Mouse (Mus musculus): ENCODE results near the gene Mthfd2l. TPM values are rescaled to one million over a fixed set of nuclear protein-coding genes. Genes with fewer than 3 reads are reported as not detected.

Mthfd2l gene
- total RNA-seq, 2 experiments from 2014 or later = 13.7 to 15.8 TPM

DNA sequence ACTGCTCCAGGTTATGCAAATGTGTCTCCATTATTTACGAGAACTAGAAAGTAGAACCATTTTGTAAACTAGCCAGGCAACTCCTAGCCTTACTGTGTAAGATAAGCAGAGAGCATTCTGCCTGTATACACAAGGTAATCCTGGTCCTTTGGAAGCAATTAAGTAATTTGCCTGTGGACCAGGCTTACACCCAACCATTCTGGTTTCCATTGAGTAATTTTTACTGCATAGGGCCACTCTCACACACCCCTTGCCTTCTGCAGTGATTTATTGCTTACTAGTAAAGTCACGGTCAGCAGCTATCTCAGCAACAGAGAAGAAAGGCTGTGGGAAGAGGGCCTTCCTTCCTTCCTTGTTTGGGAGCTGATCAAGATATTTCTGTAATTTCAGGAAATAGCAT, 5.8 kb downstream of the Mthfd2l start:
- no peak for DNase-seq (ENCODE audit: extremely low spot score in 1 of 2, low spot score in 1 of 2)

DNA sequence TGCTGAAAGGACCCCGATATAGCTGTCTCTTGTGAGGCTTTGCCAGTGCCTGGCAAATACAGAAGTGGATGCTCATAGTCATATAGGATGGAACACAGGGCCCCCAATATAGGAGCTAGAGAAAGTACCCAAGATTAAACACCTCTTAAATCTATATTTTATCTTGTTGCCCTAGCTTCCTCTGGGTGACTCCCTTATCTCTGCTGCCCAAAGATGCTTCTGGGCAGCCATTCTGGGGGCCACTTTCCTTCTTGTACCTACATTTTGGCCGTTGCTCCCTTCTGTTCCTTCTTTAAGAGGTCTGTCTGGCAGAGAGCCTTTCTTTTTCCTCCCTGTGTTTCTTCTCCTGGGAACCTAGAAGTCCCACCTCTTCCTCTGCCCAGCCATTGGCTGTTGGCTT, 14.5 kb downstream of the Mthfd2l start:
- DNase-seq (ENCODE audit: extremely low spot score in 1 of 2, low spot score in 1 of 2) = no peak

DNA sequence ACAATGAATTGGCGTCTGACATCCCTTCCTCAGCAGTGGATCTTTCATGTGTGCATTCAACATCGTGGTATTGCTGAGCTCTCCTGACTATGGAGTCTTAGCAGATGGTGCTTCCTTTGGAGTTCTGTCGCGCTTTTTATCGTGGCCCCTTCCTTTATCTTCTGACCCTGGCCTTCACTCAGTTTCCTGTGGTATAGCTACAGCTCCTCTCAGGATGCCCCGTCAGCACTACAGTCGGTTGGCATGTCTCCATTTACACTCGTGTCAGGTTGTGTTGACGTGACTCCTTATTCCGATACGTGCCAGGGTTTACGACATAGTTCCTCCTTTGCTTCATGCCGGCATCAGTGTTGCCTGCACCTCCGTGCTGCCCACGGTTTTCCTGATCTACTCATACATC, 18.6 kb downstream of the Mthfd2l start:
- DNase-seq (ENCODE audit: extremely low spot score in 1 of 2, low spot score in 1 of 2) = no peak

DNA sequence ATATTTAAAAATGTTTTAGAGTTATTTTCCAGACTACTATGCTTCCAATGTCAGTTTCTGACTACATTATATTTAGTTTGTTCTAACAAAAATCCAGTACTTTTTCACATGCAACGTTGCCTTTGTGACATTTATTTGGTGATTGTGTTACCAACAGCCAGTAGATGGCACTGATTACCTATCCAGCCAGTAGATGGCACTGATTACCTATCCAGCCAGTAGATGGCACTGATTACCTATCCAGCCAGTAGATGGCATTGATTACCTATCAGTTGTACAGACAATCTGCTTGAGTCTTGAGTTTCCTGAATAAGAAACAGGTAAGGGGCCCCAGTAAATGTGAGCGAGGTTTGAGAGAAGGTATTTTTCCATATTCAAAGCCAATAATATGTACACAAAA, 20.6 kb downstream of the Mthfd2l start:
- peak in 1 of 2 experiments; percentile 14 for DNase-seq (ENCODE audit: extremely low spot score in 1 of 2, low spot score in 1 of 2)

DNA sequence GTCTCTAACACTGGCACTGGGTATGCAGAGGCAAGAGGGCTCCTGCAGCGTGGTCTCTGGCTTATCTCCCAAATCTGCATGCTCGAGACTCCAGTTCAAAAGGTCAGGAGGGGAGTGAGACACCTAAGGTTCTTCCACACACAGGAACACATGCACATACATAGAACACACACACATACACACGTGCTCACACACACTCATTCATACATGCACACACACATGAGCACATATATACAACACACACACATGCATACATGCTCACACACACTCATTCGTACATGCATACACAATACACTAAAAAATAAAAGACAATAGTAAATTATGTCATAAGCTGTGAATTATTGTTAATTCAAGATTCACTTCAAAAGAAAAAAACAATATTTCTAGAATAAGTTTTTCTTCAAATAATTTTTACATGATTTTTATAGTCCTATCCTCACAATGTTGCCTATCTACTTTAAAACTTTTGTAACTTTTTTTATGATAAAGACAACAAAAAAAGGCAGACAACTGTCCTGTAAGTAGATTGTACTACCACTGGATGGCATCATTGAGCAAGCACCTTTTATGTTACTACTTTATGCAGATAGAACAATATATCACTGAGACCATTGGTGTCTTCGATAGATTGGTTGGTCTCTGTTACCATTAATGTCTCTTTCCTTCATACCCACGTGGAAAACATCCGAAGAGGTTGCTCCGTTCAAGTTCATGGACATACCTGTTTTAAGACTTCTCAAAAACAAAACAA, 22.0 kb downstream of the Mthfd2l start:
- DNase-seq (ENCODE audit: extremely low spot score in 1 of 2, low spot score in 1 of 2) = no peak

DNA sequence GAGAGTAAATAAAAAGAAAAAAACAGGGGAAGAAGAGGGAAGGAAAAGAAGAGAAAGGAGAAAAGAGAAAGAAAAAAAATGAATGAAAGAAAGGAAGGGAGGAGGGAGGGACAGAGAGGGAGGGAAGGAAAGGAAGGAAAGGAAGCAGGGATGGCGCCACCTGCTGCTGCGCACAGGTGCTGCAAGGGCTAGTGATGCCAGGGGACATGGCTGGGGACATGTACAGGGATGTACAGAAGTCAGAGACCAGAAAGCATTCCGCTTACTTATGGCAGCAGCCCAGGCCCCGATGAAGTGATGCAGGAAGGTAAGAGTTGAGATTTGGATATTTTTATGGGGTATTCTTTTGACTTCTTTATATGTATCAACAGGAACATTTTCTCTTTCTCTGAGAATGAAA, 33.4 kb downstream of the Mthfd2l start:
- DNase-seq (ENCODE audit: extremely low spot score in 1 of 2, low spot score in 1 of 2) = no peak

DNA sequence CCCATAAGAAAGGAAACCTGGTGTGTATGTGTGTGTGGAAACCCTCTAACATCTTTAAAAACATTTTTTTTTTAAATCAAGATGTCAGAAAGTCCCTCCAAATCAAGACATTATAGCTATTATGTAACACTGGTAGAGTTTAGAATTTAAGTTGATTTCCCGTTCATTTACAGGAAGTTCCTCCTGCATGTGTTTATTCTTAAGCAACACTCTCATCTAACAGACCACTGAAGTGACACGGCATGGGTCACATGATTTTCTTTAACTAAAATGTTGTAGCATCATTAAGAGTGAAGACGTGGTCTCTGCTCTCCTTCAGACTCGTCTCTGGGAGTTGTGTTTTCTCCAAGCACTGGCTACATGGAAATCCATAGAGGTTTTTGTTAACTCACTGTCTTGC, 33.8 kb downstream of the Mthfd2l start:
- no peak for DNase-seq (ENCODE audit: extremely low spot score in 1 of 2, low spot score in 1 of 2)

DNA sequence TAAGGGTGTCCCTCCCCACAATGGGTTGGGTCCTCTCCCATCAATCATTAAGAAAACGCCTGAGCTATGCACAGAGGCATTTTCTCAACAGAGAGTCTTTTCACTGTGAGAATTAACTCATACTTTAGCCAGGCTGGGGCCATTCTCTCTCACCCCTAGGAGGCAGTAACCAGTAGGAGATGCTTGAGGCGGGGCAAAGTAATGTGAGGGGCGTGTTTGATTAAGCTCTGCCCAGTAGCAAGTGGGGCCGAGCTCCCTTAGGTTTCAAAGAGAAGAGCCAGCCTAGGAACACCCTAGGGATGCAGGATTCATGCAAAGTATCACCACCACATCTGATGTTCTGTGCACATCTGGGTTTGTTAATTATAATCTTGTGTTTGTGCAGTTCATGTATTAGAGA, 34.5 kb downstream of the Mthfd2l start:
- no peak for DNase-seq (ENCODE audit: extremely low spot score in 1 of 2, low spot score in 1 of 2)

DNA sequence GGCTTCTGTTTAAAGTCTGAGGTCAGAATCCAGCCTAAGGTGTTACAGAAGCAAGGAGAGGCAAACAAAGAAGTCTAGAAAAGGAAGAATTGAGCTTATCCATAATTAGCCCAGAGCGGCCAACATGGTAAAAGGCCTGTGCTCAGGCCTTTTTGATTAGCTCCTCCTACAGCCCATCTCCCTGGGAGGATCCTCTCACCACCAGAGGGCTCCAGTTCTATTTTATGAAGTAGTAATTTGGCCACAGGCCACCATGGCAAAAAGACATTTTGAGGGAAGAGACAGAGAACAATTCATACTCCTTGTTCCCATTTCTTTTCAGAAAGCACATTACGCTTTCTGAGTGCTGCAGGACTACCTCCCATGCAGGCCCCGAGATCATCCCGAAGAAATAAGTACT, 46.3 kb downstream of the Mthfd2l start:
- peak in 1 of 2 experiments; percentile 72 for DNase-seq (ENCODE audit: extremely low spot score in 1 of 2, low spot score in 1 of 2)

DNA sequence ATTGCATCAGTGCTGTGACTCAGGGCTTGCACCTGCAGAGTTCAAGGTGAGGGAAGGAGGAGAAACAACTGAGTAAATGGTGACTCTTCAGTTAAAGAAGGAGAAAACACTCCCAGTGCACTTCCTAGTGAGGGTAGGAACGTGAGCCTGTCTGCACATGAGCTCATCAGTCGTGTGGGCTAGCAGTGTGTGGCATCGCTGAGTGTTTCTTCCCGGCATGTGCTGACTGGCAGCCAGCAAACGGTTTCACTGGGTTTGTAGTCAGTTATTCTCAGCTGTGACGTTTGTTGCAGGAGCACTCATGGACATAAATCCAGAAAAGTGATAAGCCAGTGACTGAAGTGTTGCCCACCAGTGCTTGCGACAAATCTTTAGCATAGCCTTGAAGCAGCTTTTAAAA, 49.4 kb downstream of the Mthfd2l start:
- no peak for DNase-seq (ENCODE audit: extremely low spot score in 1 of 2, low spot score in 1 of 2)

DNA sequence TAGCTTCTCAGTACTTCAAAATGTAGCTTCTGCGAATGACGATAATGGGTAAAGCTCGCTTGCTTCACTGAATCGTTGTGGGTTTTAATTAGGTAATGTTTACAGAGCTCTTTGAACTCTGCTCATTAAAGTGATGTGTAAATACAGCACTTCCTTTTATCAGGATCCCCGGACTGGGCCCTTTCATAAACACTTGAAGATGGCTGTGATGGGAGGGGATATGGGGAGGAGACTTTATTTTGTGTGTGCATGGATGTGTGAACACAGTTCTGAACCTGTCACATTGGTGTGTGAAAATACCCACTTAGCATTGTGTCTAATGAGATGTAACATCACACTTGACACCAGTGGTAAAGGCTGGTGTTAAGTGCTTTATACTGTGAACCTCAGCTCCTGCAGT, 56.7 kb downstream of the Mthfd2l start:
- no peak for DNase-seq (ENCODE audit: extremely low spot score in 1 of 2, low spot score in 1 of 2)

DNA sequence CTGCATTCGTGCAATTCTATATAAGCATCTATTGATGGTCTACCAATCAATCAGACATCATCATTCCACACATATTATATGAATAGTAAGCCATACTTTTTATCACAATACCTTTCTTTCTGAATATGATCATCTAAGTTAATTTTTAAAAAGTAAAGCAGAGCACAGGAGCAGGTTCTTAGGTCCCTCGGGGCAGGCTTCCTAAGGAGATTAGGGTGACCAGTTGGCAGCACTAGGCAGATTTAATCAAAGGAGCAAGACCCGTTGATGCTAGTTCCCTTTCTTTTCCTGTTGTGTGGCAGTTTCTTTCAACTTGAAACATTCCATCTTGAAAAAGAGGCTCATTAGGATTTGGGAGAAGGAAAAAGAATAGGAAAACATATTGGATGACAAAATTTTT, 57.2 kb downstream of the Mthfd2l start:
- no peak for DNase-seq (ENCODE audit: extremely low spot score in 1 of 2, low spot score in 1 of 2)

DNA sequence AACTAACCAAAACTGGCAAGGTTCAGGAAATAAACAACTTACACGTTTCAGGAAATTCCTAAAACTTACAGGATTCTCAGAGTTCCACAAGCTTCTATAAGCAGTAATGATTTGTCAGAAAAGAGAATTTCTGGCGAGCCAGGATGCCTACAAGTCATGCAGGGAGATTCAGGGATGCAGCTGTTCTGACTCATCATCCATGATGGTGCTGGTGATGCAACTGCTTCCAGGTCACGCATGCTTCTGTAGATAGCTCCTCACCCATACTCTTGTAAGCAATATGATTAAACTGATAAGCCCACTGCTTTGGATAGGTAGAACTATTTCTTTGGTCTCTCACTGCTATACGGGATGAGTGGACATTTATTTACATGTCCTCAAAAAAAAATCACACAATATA, 57.7 kb downstream of the Mthfd2l start:
- DNase-seq (ENCODE audit: extremely low spot score in 1 of 2, low spot score in 1 of 2) = no peak

DNA sequence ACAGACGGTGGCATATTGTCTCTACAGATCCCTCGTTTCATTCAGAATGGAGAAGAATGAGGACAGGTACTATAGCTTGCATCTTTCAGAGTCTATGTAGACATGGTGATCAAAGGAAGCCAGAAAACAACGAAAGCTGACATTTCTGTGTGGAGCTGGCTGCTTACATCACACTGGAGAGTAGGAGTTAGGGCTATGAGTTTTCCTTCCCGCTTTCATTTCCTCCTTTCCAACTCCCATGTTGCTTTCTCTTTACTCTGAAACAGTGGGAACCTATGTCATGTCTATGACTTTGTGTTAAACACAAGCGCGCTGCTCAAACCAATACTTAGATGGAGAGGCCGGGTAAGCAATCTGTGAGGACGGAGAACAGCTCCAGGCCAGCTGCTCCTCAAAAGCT, 69.0 kb downstream of the Mthfd2l start:
- no peak for DNase-seq (ENCODE audit: extremely low spot score in 1 of 2, low spot score in 1 of 2)

DNA sequence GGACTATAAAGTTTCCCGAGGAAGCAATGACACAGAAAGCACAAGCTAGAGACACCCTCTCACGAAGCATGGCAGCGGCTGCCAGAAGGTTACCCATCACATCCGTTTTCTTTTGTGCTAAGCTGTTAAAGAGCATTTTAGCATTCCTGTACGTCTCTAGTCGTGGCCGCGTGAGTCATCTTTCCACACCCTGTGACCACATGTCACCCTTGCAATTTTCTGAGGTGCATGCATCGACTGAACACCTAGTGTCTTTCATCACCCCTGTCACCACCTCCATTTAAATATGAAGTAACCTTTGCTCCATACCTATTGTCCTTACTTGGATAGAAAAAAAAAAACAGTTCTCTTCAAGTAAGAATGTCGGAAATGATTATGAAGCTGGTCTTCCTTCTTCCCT, 84.3 kb downstream of the Mthfd2l start:
- DNase-seq (ENCODE audit: extremely low spot score in 1 of 2, low spot score in 1 of 2) = no peak

DNA sequence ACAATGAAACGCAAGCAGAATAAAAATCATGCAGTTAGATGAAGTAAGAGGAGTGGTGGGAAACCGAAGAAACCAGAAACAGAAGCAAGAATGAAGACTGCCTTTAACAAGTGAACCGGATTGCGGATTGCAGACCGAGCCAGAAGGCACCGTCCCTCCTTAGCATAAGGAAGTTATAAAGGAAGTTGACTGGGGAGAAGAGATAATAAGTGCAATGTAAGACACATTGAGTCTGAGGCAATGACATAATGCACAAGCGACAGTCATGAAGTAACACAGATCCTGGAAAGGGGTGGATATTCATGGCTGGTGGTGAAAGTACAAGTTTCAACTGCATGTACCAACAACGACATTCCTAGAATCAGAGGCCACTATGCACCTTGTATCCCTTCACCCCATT, 92.2 kb downstream of the Mthfd2l start:
- no peak for DNase-seq (ENCODE audit: extremely low spot score in 1 of 2, low spot score in 1 of 2)

DNA sequence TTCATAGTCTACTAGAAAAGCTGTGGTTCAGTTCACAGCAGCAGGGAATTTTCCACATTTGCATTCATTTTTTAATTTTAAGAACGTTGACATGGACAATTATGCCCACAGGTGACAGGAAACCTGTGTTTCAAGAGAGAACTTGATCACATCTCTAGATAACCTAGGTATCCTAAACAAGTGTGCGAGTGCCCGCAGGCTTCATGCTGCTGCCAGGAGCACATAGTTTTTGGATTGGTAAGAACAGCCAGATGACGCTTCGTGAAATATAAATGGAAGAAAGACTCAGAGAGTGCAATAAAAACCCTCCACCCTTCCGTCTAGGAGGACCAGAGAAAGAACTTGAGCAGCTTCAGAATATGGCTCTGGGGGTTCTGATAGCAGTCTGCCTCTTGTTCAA, 96.2 kb downstream of the Mthfd2l start, which contains the start of gene Epgn:
Gene Epgn, plus strand, starts transcription at position 301 of the 400 bp plus-strand sequence.
- no peak for DNase-seq (ENCODE audit: extremely low spot score in 1 of 2, low spot score in 1 of 2)

DNA sequence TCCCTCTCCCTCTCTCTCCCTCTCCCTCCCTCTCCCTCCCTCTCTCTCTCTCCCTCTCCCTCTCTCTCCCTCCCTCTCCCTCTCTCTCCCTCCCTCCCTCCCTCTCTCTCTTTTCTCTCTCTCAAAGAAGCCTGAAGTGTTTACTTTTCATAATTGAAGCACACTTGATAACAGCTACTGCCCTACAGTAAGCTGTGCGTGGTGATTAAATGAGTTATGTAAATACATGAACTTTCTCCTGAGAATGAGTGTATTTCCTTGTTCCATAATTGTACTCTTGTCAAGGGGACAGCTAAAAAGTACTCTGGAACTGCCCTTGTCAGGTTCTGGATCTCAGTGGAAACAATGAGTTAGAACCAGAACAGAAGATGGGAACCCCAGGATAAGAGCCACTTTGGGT, 96.9 kb downstream of the Mthfd2l start:
- DNase-seq (ENCODE audit: extremely low spot score in 1 of 2, low spot score in 1 of 2) = no peak

DNA sequence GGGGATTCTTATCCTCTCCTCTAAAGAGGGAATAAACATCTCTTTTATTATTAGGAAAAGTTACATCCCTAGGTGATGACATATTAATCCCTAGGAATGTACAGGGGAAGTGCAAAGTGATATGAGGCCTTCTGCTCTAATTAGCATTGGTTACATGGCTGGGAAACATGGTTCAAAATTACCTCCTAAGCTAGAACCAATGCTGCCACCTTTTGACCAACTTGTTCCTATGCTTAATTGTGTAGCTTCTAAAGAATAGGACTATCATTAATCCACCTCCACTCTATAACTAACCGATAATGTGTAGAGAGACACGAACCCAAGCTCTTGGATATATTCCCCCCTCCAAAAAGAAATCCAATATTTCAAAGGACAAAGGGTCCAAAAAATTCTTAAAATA, 99.7 kb downstream of the Mthfd2l start:
- DNase-seq (ENCODE audit: extremely low spot score in 1 of 2, low spot score in 1 of 2) = no peak

DNA sequence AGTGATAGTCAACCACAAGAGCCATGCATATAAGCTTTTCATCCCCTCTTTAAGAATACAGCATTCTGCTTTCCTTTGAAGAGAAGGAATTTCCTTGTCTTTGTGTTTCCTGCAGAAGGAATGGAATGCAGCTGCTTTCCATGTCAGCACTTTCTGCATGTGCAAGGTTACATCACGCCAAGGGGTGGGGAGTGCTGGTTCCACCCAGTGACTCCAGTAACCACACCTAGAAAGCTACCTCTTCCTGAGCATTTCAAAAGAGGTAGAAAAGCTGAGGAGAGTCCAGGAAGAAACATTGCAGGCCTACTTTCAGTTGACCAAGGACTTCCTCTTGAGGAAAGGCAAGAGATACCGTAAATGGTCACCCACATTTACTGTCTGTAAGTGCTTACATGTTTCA, 104.4 kb downstream of the Mthfd2l start:
- DNase-seq (ENCODE audit: extremely low spot score in 1 of 2, low spot score in 1 of 2) = no peak

DNA sequence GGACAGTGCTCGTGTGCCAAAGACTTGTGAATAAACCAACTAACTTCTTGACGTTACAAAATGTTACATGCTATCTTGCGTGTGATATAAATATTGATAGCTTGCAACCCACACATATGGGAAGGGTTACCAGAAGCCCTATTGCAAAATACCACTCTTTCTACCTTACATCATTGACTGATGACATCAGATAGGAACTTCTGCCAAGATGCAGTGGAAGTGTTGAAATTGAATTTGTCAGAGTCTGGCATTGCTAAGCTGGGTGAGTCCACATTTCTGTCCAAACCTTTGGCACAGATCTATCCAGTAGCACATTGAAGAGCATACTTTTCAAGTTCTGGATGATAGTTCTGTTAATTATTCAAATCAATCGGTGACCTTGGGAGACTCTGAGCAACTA, 105.7 kb downstream of the Mthfd2l start:
- DNase-seq (ENCODE audit: extremely low spot score in 1 of 2, low spot score in 1 of 2) = no peak

DNA sequence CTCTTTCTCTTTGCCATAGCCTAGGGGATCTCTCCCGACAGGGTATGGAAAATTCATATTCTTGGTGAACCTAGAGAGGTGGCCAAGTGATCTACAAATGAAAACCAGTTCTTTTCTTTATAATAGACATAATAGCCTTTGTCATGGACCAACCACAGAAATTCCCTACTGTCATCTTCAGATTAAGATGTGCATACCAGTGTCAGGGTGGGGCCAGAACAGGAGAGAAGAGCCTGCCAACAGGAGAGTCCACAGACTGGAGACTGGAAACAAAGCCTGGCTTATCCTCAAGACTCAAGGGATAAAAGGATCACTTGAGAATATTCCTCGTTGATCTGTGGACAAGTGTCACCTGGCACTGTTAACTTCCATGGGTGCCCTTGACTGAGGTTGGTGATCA, 106.8 kb downstream of the Mthfd2l start:
- DNase-seq (ENCODE audit: extremely low spot score in 1 of 2, low spot score in 1 of 2) = no peak

DNA sequence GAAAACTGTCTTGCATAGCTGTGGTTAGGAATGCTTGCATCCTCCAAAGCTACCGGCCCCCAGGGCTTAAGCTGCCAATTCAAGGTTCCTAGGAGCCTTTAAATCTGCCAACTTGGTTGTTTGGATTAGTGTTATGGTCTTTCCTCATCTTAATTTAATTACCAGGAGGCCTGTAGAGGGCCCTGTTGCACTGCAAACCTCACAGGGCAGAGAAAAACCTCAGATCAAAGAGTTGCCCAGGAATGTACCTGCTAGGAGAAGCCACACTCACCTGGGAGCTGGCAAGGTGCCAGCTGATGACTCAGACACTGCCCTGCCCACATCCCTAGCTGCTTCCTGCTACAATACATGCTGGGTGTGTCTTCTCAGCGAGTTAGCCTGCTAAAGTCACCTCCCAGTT, 107.6 kb downstream of the Mthfd2l start:
- DNase-seq (ENCODE audit: extremely low spot score in 1 of 2, low spot score in 1 of 2) = no peak
